Mouse (Mus musculus): Measurements from ENCODE around the gene Gkn1.

The Gkn1 gene

DNA sequence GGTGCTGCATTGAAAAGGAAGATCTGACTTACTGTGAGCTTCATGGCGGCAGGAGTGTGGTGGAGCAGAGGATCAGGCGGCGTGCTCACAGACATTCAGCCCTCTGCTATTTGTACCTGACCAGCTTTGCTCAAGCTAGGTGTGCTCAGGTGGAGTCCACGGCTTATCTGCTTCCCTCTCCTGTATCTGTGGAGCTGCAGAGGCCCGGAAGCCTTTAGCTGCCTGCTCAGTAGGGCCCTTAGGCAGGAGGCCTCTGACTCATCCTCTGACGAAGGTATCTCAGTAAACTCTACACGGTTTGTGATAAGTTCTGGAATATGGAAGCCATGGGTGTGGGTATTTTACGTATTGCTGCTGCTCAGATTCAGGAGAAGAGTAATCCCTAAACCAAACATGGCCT is at the start of gene Gkn1:
Gene Gkn1, minus strand, starts transcription at position 114 of the 400 bp plus-strand sequence.
- DNase-seq (ENCODE audit: low read depth, low spot score) = no peak

DNA sequence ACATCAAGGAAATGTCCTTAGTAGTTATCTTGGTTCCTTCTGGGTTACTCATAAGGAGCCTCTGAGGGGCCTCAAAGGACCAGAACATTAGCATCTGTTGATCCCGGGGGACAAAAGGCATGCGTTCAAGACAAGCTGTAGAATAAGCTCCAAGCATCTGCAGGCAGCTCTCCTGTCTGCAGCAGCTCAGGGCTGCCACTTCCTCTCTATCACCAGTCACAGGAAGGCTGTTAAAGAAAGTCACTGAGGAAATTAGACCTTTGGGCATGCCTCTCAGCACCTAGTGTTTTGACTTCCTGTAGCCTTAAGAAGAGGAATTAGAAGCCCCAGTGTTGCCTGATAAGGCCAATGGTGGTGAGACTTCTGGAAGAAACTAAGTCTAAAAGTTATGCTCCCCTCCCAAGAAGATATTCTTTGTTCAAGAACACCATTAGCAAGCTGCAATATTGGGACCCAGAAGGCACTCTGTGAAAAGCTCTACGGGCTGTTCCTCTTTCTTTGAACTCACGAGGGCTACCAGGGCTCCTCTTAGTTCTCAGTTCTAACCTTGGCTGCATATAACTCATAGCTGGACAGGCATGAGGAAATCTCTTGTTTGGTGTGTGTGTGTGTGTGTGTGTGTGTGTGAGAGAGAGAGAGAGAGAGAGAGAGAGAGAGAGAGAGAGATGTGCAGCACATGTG is 49.3 kb upstream of the Gkn1 start:
- DNase-seq (ENCODE audit: low read depth, low spot score) = no peak

DNA sequence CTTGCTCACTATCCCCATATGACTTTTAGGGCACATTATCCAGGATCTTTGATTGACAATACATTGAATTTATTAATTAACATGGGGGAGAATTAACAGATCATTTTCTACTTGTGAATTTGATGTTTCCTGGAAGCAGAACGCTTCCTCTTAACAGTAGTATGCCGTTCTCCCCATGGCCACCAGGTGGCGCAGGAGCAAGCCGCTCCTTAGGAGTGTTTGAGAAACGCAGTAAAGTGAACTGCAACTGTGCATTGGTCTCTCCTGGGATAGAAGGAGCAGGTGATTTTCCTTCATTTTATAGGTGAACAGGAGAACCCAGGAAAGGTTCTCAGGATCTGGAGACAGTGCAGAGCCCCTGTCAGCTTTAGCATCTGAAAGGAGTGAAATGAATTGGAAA is 48.4 kb upstream of the Gkn1 start:
- DNase-seq (ENCODE audit: low read depth, low spot score) = peak; percentile 44

DNA sequence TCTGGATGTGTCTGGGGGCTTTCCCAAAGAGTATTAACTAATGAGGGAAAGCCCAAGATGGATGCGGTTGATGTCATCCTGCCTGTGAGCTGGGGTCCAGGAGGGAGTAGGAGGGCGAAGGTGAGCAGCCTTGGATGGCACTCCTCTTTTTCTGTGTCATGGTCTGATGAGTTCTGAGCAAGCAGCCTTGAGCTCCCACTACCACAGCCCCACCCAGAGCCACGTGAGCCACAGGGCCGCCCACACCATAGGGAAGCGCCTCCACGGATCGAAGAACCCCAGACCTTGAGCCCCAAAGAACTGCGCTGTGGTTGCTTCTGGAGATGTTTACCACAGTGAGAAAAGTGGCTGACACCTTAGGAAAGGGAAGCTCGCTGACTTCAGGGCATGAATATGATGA is 44.0 kb upstream of the Gkn1 start:
- DNase-seq (ENCODE audit: low read depth, low spot score) = no peak

DNA sequence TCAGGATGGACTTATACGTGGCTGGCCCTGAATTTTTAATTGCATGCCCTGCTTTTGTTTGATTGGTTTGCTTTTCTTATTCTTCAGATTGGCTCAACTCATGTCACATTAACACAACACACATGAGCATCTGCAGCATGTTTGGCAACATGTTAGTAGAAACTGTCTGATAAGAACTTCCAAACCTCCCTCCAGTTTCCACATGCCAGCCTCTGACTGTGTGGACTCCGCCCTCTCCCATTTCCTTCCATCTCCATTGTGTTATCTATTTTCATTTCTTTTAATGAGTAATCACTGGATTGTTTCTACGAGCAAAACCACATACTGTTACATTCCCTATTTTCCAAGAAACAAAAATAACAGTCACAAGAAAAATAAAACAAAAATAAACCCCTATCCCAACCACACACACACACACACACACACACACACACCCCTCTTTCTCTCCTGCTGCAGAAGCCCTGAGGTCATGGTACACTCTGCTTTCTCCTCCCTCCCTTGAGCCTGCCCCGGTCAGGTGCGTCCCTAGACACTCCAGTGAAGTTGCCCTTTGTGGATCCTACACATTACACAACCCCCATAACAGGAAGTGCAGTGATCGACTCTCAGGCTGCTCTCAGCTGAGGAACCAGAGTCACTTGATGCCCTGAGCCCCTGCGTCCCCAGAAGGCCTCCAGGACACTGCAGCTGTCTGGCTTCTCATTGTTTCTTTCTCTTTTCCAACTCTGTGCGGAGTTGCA is 42.9 kb upstream of the Gkn1 start:
- DNase-seq (ENCODE audit: low read depth, low spot score) = no peak

DNA sequence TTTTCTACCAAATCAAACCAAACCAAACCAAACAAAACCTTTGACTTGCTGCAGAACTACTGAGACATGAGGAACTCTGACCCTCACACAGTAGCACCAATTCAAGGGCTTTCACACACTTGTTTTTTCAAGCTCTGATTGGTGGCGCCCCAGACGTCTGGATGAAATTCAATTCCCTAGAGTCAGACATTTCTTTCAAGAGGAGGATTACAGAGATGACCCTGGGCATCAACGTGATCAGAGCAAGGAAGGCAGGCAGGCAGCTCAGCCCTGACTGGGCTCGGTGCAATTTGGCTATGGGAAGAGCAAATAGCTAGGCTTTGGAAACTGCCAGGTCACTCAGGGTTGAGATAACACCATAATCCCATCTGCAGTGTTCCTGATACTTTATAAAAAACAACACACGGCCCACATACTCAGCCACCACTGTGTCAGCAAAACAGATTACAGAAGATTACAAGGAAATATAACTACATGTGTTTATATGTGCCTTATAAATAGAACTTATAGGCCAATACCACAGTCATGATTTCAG is 38.8 kb upstream of the Gkn1 start:
- DNase-seq (ENCODE audit: low read depth, low spot score) = no peak

DNA sequence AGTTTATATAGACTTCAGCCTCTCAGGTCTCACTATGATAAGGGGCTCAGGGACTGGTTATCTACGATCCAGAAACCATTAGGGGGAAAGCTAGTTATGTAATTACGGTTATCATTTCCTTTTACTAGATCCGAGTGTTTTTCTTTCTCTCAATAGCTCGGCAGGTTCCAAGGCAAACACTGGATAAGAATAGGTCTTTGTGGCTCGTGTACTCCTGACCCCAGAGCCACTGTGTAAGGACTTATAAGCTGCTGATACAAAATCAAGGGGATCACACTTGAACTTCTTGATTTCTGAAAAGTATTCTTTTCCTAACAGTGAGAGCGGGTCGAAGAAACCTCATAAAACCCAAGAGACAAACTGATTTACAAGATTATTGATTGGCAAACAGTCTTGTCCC is 38.1 kb upstream of the Gkn1 start, which contains the start of gene Gkn3:
Gene Gkn3, minus strand, starts transcription at position 59 of the 400 bp plus-strand sequence.
- DNase-seq (ENCODE audit: low read depth, low spot score) = no peak

DNA sequence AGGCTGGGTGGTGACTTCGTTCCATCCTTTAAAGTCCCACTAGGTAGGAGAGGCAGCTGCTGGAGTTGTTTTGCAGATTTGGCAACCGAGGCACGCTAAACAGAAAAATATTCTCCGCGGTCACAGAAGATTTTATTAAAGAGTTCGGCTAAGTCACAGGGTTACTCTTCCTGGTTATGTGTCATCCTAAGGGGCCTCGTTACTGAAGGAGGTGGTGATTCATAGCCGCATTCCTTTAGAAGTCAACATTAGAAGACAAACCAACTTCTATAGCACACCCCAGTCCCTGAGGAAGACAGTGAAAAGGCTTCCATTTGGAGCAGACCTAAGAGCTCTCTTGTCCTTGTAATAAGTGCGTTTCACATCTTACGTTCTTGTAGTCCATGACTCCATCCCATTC is 35.9 kb upstream of the Gkn1 start:
- DNase-seq (ENCODE audit: low read depth, low spot score) = no peak

DNA sequence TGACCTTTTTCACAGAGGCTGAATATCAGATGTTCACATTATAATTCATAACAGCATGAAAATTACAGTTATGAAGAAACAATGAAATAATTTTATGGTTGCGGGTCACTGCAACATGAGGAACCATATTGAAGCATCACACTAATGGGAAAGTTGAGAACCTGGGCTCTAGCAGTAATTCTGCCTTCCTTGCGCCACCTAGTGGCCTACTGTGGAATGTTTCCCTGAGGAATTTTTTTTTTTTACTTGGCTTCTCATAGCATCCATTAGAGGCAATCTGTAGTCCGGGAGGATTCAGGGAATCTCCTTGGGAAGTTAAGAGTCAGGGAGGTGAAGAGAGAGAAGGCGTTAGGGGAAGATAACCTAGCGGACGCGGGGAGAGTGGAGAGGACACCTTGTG is 35.5 kb upstream of the Gkn1 start:
- DNase-seq (ENCODE audit: low read depth, low spot score) = peak; percentile 63

DNA sequence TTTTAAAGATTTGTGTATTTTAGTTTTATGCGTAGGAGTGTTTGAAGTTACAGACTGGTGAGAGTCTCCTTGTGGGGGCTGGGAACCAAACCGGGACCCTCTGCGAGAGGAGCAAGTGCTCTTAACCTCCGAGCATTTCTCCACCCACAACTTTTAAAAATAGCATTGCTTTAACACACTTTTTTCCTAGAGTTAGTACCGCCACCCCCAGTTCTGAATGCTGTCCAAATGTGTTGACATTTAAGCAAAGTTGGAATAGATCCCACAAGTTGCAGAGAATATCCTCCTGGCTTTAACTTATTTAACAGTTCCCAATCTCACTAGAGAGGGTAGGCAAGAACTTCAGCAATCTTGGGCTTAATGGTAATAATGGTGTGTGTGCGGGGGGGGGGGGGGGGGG is 34.0 kb upstream of the Gkn1 start:
- no peak for DNase-seq (ENCODE audit: low read depth, low spot score)

DNA sequence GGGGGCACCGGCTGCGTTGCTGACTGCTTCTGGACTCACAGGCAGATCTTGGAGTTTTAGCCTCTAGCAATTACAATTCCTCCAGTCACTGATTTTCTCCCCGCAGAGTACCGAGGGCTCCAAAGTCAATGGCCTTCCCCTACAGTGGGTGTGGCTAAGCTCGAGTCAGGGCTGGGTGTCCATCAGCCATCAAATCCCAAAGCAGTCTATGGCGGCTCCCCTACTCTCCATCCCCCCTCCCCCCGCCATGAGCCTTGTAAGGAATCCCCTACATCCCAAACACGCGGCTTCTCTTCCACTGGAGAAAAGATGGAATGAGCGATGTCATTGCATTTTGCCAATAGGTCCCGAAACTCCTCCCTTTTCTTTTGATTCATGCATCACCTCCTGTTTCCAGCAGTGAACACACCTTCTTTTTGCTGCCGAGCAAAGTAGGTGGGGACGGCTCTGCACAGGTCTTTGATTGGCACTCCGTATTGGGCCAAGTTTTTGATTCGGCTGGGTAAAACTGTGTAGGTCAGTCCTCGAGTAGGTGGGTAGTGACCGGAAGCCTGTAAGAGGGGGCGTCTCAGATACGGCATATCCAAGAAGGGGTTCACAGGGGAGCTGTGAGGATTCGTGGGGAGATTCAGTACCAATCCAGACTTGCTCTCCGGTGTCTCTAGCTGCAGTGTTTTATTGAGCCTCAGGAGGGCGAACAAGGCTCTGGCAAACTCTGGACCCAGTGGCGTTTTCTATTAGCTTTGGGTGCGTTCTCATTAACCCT is 33.4 kb upstream of the Gkn1 start:
- no peak for DNase-seq (ENCODE audit: low read depth, low spot score)

DNA sequence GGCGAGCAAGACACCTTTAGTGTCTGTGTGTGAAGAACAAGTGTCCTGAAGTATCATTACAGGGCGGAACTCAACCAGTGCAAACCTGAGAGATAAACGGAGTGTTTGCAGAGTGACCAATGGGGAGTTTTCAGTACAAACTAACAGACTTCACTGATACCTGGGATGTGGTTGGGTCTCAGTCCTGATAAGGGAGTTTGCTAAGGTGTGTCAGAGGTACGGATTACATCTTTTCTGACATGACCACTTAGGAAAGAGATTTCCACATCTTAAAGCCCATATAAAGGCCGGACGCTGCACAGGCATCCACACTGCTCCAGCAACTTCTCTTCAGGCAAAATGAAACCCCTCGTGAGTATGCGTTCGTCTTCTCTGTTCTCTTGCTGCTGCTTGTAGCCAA is 22.3 kb upstream of the Gkn1 start, which contains the start of gene Gkn2:
Gene Gkn2, plus strand, starts transcription at position 301 of the 400 bp plus-strand sequence.
- no peak for DNase-seq (ENCODE audit: low read depth, low spot score)

DNA sequence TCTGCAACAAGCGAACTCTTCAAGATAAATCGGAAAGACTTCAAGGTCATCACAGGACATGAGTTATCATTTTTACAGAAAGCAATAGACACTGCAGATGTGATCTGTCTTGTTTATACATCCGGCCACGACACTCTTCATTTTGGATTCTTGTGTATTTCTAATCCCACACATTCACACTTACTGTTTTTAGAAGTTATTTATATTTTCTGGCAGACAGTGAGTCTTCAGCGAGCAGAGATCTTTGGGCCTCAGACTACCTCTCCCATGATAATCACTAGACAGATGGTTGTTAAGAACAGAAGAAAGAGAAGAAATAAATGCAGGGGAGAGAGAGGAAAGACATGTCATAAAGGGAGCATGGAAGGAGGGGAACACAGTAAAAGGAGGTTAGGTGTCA is 18.5 kb upstream of the Gkn1 start:
- DNase-seq (ENCODE audit: low read depth, low spot score) = no peak

DNA sequence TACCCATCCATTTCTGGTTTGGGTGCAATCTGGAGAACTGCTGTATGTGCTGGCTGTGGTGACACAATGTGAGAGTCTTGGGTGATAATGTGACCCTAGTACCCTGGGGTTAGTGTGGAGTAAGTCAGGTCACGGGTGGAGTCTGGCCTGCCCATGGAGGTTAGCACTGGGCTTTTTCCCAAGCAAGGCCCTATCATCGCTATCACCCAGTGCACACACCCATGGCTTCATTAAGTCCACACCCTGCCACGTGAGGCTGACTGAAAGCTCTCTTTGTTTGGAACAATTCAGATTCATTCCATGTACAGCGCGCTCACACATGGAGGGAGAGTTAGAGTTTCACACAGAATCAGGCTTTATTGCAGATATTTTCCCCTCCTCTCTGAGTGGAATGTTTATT is 3.7 kb upstream of the Gkn1 start:
- no peak for DNase-seq (ENCODE audit: low read depth, low spot score)

DNA sequence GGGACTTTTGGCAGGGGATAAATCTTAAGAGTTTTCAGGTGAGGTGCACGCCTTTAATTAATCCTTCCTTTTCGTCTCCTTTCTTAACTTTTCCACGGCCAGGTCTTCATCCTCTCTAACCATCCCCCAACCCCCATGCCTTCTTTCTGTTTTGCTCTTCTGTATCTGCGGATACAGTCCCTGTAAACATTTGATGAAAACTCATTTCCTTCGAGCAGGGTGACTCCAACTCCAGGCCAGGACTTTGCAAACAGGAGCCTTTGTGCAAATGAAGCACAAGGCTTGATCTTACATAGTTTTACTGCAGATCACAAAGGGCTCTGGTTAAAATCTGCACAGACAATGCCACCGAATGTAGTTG is 14.8 kb downstream of the Gkn1 start:
- no peak for DNase-seq (ENCODE audit: low read depth, low spot score)

DNA sequence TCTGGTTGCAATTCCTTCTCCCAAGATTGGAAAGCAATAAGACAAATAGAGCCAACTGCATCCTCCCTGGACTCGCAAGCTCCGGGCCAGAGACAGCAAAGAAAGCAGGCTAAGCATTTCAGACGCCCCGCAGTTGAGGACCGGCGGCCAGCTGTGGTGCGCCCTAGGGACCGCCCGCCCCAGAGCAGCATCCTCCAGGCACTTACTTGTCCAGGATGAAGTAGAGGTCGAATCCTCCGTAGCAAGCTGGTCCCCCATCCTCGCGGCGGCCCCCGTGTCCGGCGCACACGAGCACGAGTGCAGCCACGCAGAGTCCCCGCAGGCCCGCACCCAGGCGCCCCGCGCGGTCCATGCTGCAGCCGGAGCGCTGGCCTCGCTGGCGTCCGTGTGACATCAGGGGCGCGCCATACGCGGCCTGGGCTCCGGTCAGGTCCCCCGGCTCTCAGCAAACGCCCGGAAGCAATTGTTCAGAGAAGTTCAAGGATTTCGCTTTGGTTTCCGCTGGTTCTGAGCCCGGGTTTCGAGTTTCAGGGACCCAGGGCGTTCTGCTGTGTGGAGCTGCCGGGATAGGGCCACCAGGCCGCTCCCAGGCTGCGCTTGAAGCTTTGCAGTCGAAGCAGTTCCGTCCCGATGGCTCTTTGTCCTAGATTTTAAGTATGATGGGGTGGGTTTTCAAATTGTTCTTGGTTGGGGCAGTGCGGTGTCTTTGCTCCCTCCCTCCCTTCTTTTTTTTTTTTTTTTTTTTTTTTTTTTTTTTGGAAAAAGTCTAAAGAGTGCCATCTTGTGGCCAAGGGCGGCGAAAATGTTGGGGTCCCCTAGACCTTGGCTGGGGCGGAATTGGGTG is 15.4 kb downstream of the Gkn1 start, which contains the start of gene Antxr1:
Gene Antxr1, minus strand, starts transcription at position 731 of the 844 bp plus-strand sequence.
- peak; percentile 47 for DNase-seq (ENCODE audit: low read depth, low spot score)

DNA sequence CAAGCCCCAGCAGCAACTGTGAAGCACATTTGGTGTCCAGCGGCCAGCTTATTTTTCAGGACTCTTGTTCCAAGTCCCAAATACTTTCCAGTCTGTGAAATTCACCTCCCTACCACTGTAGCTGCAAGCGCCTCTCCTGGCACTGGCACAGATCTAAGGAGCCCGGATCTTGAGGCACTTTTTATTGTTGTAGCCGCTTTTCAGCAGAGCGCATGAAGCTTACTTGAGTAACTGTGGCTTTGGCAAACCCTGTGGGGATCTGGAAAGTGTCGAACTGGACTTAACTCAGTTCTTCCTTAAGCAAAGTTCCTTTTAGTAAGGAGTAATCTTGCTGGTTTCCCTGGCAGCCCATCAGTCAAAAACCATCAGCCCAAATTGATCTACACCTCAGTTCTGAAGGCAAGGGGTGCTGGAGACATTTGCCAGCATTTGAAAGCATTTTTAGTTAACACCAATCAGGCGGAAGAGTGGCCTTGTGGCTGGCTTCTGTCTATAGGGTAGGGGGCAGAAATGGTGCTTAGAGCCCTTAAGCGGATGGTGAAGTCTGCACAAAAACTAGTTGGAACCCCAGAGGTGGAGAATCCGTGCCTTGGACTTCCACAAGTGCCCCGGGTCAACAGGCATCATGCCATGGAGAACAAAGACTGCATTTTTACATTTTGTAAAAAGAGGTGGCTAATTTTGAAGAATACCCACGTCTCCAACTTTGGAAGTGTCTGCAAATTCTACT is 16.2 kb downstream of the Gkn1 start:
- DNase-seq (ENCODE audit: low read depth, low spot score) = peak; percentile 37

DNA sequence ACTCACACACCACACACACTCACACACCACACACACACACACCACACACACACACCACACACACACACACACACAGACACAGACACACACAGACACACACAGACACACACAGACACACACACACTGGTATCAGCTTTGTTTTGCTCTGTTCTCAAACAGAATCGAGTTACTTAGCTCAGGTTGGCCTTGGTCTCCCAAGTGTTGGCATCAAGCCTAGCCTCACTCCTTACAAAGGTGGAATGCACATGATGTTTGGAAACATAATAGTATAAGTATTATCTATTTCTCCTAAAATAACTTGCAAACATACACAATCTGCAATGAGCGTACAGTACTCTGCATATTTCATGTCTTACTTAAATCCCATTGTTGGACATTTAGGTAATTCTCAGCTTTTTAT is 18.4 kb downstream of the Gkn1 start:
- DNase-seq (ENCODE audit: low read depth, low spot score) = no peak

DNA sequence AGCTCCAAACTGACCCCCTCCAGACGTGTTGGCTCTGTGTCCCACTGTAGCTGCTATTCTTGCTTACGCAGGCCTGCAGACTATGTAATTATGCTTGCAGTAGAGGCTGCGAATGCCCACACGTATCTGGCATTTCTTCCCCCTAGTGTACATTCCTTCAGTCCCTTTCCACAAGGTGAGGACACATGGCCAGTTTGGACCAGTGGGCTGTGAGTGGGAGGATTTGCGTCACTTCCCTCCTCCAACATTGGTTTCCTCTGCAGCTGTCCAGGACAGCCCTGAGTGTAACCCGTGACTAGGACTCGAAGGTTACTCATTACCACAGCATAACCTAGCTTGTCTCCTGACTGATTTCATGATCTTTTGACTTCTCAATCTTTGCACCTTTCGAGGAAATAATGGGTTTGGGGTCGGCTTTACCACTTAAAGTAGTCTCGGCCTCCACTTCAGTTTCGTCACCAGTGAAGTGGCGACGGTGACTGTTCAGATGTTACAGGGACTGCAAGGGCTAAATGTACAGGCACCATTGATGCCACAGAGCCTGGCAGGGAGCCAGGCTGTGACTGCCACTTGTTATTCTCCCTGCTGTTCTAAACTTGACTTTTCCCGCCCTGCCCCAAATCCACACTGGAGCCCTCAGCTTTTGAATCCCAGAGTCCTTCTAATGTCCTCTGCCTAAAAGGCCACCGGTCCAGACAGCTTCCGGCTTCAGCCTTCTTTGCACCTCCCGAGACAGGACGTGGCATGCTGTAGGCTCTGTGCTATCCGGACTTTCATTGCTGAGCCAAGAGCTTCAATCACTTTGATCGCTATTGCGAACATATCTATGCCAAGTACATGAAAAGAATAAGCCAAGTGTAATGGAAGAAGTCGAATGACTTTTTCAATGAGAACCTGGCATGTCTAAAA is 22.2 kb downstream of the Gkn1 start:
- DNase-seq (ENCODE audit: low read depth, low spot score) = no peak

DNA sequence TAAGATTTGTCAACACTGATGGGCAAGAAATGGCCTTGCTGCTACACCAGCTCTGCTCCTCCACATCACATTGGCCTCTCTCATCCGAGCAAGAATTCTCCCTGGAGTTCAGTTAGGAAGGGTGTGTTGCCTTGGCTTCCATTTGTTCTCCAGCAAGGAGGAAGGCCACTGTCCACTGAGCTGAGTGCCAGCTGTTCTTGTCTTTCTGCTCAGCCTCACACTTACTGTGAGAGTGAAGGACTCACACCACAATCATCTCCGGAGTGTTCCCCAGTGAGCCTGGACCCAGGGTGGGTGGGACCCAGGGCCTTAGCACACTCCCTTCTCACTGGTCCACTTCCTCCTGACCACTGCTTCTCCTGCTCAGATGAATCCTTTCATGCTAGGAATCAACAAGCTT is 23.8 kb downstream of the Gkn1 start:
- no peak for DNase-seq (ENCODE audit: low read depth, low spot score)
